ENCODE assay signal across 27 mouse cellular contexts in genomic region chr1:120208502-120209230, GRCm38 (mm10).
A peak's percentile ranks its signal among the peaks of the same experiment; 100 is the strongest.
DNase-seq lines count a peak whose midpoint lies in the region; TF ChIP-seq lines count a peak whose summit lies in the region.
"Had no signal": no experiment of that assay in that cellular context is flagged by ENCODE, and none has a peak within 500 bp of the region (broad histone marks: within the 10 kb centered on the region; RNA-seq: fewer than 3 reads in every experiment).

No protein-coding gene starts in this region.

- H3K4me2 ChIP-seq in CH12.LX (ENCODE audit: insufficient read depth, low read depth, poor library complexity, severe bottlenecking): peak overlapping the region; percentile 64; the same call in 1 of the 2 replicates
- H3K4me2 ChIP-seq: embryonic facial prominence, embryonic 13.5 days; forebrain, embryonic 13.5 days; heart, embryonic 12.5 days; limb, embryonic 12.5 days; liver, embryonic 13.5 days; neural tube, embryonic 12.5 days; stomach, embryonic 15.5 days had no signal

- dilution Hi-C loops in CH12.LX (cut with MboI; ENCODE audit: extremely low pct_ligation_motif_present, extremely low pct_unique_long_range_greater_than_20kb, low sequenced_read_pairs): no loop called here

- H3K9ac ChIP-seq in CH12.LX (ENCODE audit: insufficient read depth, low read depth): no peak overlapping the region
- H3K9ac ChIP-seq: embryonic facial prominence, embryonic 13.5 days; forebrain, embryonic 13.5 days; heart, embryonic 12.5 days; limb, embryonic 12.5 days; liver, embryonic 13.5 days; neural tube, embryonic 12.5 days; stomach, embryonic 15.5 days had no signal

- no peaks in the 10 kb centered on the region for H3K79me2 ChIP-seq in CH12.LX (replicated peaks; ENCODE audit: control insufficient read depth, extremely low read depth, insufficient read depth, poor library complexity, severe bottlenecking)

- in situ Hi-C loops in CH12.LX (cut with MboI; ENCODE audit: low pct_ligation_motif_present, low pct_unique_long_range_greater_than_20kb, low sequenced_read_pairs): no loop called here

- no peak for TF ChIP-seq CTCF in layer of hippocampus, adult 2 months (conservative IDR thresholded peaks at IDR 0.05)
- TF ChIP-seq CTCF in CH12.LX (conservative IDR thresholded peaks at IDR 0.05 in 1 of 2, IDR thresholded peaks at IDR 0.05 in 1 of 2; ENCODE audit: low read depth in 2 of 2, low read length in 2 of 2): no peak

- H3K4me3 ChIP-seq in layer of hippocampus, adult 2 months: no peak overlapping the region
- H3K4me3 ChIP-seq in CH12.LX (replicated peaks in 1 of 3; ENCODE audit: low read depth in 2 of 3, low read length in 2 of 3, poor library complexity in 1 of 3): no peak overlapping the region
- H3K4me3 ChIP-seq: embryonic facial prominence, embryonic 13.5 days; forebrain, embryonic 13.5 days; heart, embryonic 12.5 days; limb, embryonic 12.5 days; liver, embryonic 13.5 days; megakaryocyte, embryonic 14.5 days; neural tube, embryonic 12.5 days; stomach, embryonic 15.5 days had no signal

- TF ChIP-seq RAD21 in CH12.LX (IDR thresholded peaks at IDR 0.05; ENCODE audit: low read depth, low read length): no peak

- H3K27ac ChIP-seq in layer of hippocampus, adult 2 months: peak overlapping the region; percentile 68; the same call in 1 of the 2 replicates
- no peak overlapping the region for H3K27ac ChIP-seq in CH12.LX (ENCODE audit: insufficient read depth, low read depth)
- H3K27ac ChIP-seq: embryonic facial prominence, embryonic 13.5 days; forebrain, embryonic 13.5 days; limb, embryonic 12.5 days; liver, embryonic 13.5 days; neural tube, embryonic 12.5 days; stomach, embryonic 15.5 days had no signal

- no peak for TF ChIP-seq POLR2A in CH12.LX (IDR thresholded peaks at IDR 0.05; ENCODE audit: low read depth, low read length)

- DNase-seq in layer of hippocampus, adult 2 months (ENCODE audit: low spot score in 2 of 2): no peak
- DNase-seq in layer of hippocampus, adult 9-11 months: no peak
- DNase-seq in 416B (ENCODE audit: low read depth) (peak; percentile 8), CH12.LX (ENCODE audit: extremely low read depth) (peak; percentile 56)
- DNase-seq in brain, adult 2 months (ENCODE audit: low read depth, low spot score): peak; percentile 15
- no peak for DNase-seq in gastrocnemius, adult 18-20 months (ENCODE audit: low spot score)
- DNase-seq in frontal cortex, postnatal 25 days (ENCODE audit: low spot score in 2 of 2): no peak
- DNase-seq: cerebellum, adult 18-20 months; cerebellum, postnatal 14 days; gastrocnemius, postnatal 14 days; heart, adult 18-20 months; heart, postnatal 10 days; kidney, adult 11 months; kidney, postnatal 4 days; liver, embryonic 13.5 days; lung, adult 2 months; midbrain, embryonic 14.5 days; retina, postnatal 1 day; right cerebral cortex, postnatal 25 days; thymus, postnatal 25 days had no signal

- H3K27me3 ChIP-seq in CH12.LX (replicated peaks): peaks cover 2% of the 10 kb centered on the region
- H3K27me3 ChIP-seq: forebrain, embryonic 13.5 days; heart, embryonic 12.5 days; limb, embryonic 12.5 days; liver, embryonic 13.5 days; neural tube, embryonic 12.5 days; stomach, embryonic 15.5 days had no signal

- H3K36me3 ChIP-seq in CH12.LX (replicated peaks in 1 of 2; ENCODE audit: control insufficient read depth in 1 of 2, insufficient read depth in 1 of 2, low read length in 1 of 2): no peaks in the 10 kb centered on the region
- H3K36me3 ChIP-seq: embryonic facial prominence, embryonic 13.5 days; heart, embryonic 12.5 days; limb, embryonic 12.5 days; liver, embryonic 13.5 days; neural tube, embryonic 12.5 days; stomach, embryonic 15.5 days had no signal

- H3K9me3 ChIP-seq in CH12.LX (replicated peaks; ENCODE audit: low read length): peaks cover 3% of the 10 kb centered on the region
- H3K9me3 ChIP-seq: embryonic facial prominence, embryonic 13.5 days; forebrain, embryonic 13.5 days; heart, embryonic 12.5 days; limb, embryonic 12.5 days; liver, embryonic 13.5 days; megakaryocyte, embryonic 14.5 days; neural tube, embryonic 12.5 days; stomach, embryonic 15.5 days had no signal

- peaks cover 19 to 32% of the 10 kb centered on the region in 2 experiments for H3K4me1 ChIP-seq in CH12.LX (ENCODE audit: control insufficient read depth in 1 of 2, insufficient read depth in 2 of 2)
- H3K4me1 ChIP-seq: heart, embryonic 12.5 days; limb, embryonic 12.5 days; liver, embryonic 13.5 days; megakaryocyte, embryonic 14.5 days; neural tube, embryonic 12.5 days had no signal

- TF ChIP-seq EP300 in CH12.LX (IDR thresholded peaks at IDR 0.05; ENCODE audit: low read length): peak; percentile 43; the same call in 1 of the 2 replicates

TF ChIP-seq in CH12.LX, 34 proteins besides CTCF, POLR2A, EP300 and RAD21:
- TF ChIP-seq CHD2 (IDR thresholded peaks at IDR 0.05; ENCODE audit: low read length) (no peak), NELFE (IDR thresholded peaks at IDR 0.05; ENCODE audit: low read depth, low read length) (no peak), MAX (IDR thresholded peaks at IDR 0.05; ENCODE audit: low read length) (no peak), POLR2AphosphoS2 (IDR thresholded peaks at IDR 0.05; ENCODE audit: low read depth, low read length) (no peak), SIN3A (IDR thresholded peaks at IDR 0.05; ENCODE audit: low read length) (no peak), PAX5 (IDR thresholded peaks at IDR 0.05; ENCODE audit: low read length) (no peak), GABPA (IDR thresholded peaks at IDR 0.05; ENCODE audit: insufficient replicate concordance, low read depth, low read length) (no peak), USF2 (conservative IDR thresholded peaks at IDR 0.05; ENCODE audit: low read depth, low read length) (no peak), KAT2A (IDR thresholded peaks at IDR 0.05; ENCODE audit: insufficient replicate concordance, low read length) (no peak), IRF4 (IDR thresholded peaks at IDR 0.05; ENCODE audit: low read depth, low read length) (peak; percentile 56; the same call in 1 of the 2 replicates), JUND (conservative IDR thresholded peaks at IDR 0.05; ENCODE audit: low read depth, low read length) (no peak), ETS1 (conservative IDR thresholded peaks at IDR 0.05; ENCODE audit: low read depth, low read length) (peak; percentile 44; the same call in 1 of the 2 replicates), ZC3H11A (IDR thresholded peaks at IDR 0.05; ENCODE audit: low read depth, low read length) (no peak), RCOR1 (conservative IDR thresholded peaks at IDR 0.05; ENCODE audit: low read depth, low read length) (no peak), SMC3 (IDR thresholded peaks at IDR 0.05; ENCODE audit: low read depth, low read length) (no peak), USF1 (IDR thresholded peaks at IDR 0.05; ENCODE audit: low read depth, low read length) (no peak), BHLHE40 (IDR thresholded peaks at IDR 0.05; ENCODE audit: low read depth, low read length) (peak; percentile 65), MAFK (IDR thresholded peaks at IDR 0.05; ENCODE audit: insufficient replicate concordance, low read length) (peak; percentile 58; the same call in 1 of the 2 replicates), ELF1 (IDR thresholded peaks at IDR 0.05; ENCODE audit: low read depth, low read length) (0 out of 2 replicates have a peak, but pooled peaks have one; percentile 20), E2F4 (IDR thresholded peaks at IDR 0.05; ENCODE audit: insufficient replicate concordance, low read depth, low read length) (no peak), TBP (conservative IDR thresholded peaks at IDR 0.05; ENCODE audit: low read depth, low read length) (no peak), TCF12 (IDR thresholded peaks at IDR 0.05; ENCODE audit: low read depth, low read length) (peak; percentile 70; the same call in 1 of the 2 replicates), MAZ (IDR thresholded peaks at IDR 0.05; ENCODE audit: low read depth, low read length) (no peak), MYC (IDR thresholded peaks at IDR 0.05; ENCODE audit: low read depth, low read length) (no peak), ZMIZ1 (IDR thresholded peaks at IDR 0.05; ENCODE audit: low read depth, low read length) (no peak), CHD1 (IDR thresholded peaks at IDR 0.05; ENCODE audit: low read depth, low read length) (no peak), MXI1 (IDR thresholded peaks at IDR 0.05; ENCODE audit: low read depth, low read length) (no peak), ZNF384 (IDR thresholded peaks at IDR 0.05; ENCODE audit: low read depth, low read length) (no peak), HCFC1 (IDR thresholded peaks at IDR 0.05; ENCODE audit: low read depth, low read length) (no peak), MEF2A (IDR thresholded peaks at IDR 0.05; ENCODE audit: borderline replicate concordance, low read depth, low read length) (peak; percentile 47; the same call in 1 of the 2 replicates)
TF ChIP-seq in CH12.LX: peak in this region for 7.

Comparison
In these comparisons a context has a peak if more than half of its experiments do, and no peak if none do; other contexts are left out.
1. DNase-seq: peak in 416B (single experiment), CH12.LX (single experiment) and brain, adult 2 months (single experiment); none in layer of hippocampus, adult 2 months (0 of 2), layer of hippocampus, adult 9-11 months (single experiment), gastrocnemius, adult 18-20 months (single experiment) and frontal cortex, postnatal 25 days (0 of 2).